Mouse (Mus musculus): ENCODE results near the gene B4galnt3.

- TF ChIP-seq CTCF (IDR thresholded peaks at IDR 0.05; ENCODE audit: low read depth, low read length) (no peak), TAL1 (conservative IDR thresholded peaks at IDR 0.05; ENCODE audit: low read depth, low read length) (no peak), GATA2 (IDR thresholded peaks at IDR 0.05; ENCODE audit: borderline replicate concordance, low read depth, low read length) (no peak)
Observed at GRCm38 (mm10) chr6:120164765-120165164, 129.6 kb downstream of the B4galnt3 start.
